Mouse (Mus musculus): Measurements from ENCODE around the gene Krtap12-1.
A peak's percentile ranks its signal among the peaks of the same experiment; 100 is the strongest.
"Not testable (repeated sequence)": the region's sequence is repeated elsewhere in the genome, so short reads cannot be mapped to it uniquely, and the experiment has no call there.

Gene Krtap12-1

DNA sequence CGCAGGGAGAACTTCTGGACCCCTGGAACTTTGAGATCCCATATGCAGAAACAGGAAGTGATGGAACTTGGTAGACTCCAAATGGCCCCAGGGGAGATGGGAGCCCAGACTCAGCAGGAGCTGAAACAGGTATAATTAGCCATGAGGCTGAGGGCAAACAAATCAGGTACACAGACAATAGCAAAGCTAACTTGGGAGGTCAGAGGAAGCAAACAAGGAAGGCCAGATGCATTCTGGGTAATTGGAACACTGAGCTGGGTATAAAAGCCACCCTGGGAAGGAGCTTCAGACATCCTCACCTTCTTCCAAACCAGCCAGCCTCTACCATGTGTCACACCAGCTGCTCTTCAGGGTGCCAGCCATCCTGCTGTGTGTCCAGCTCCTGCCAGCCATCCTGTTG is at the start of gene Krtap12-1:
Gene Krtap12-1, plus strand, starts transcription at position 301 of the 400 bp plus-strand sequence.
- not testable (repeated sequence) for DNase-seq

- DNase-seq, result no peak
These were observed 49.7 kb upstream of the Krtap12-1 start for GRCm38 (mm10) chr10:77670710-77671109.

- no peak for DNase-seq
These were observed 48.9 kb upstream of the Krtap12-1 start for GRCm38 (mm10) chr10:77671519-77671918.

GRCm38 (mm10) chr10:77673765-77674164 is 46.6 kb upstream of the Krtap12-1 start:
- peak; percentile 57 for DNase-seq

DNA sequence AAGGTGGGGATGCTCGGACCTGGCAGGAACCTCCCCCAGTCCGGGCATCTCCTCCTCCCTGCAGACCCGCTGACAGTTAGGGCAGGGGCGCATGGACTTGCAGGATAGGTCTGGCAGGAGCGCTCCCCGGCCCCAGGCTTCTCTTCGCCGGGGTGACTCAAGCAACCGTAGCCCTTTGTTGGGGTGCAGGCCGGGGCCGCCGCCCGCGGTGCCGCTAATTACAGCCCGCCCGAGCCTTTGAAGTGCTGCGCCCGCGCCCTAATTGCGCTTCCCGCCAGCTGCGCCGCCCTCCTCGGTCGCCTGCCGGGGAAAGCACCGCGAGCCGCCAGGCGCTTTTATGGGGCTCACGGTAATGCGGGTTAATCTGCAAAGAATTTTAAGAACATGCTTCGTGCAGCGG is 42.8 kb upstream of the Krtap12-1 start:
- peak; percentile 58 for DNase-seq

DNA sequence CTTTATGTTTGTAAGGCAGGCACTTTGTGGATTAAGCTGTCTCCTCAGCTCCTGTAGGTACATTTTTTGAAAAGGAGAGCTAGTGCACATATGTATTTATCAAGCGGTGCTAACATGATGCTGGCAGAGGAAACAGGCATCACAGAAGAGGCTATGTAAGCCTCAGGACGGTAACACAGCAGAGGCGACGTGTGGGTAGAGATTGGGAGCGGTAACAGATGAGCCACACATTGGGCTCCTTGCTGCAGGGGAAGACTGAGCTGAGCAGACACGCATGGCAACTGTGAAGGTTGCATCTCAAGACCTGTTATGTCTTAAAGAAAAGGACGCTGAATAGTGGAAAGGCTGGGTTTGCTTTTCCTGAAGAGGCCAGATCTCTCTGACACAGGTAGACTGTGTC is 37.4 kb upstream of the Krtap12-1 start:
- no peak for DNase-seq

- no peak for DNase-seq
These were observed 36.2 kb upstream of the Krtap12-1 start for GRCm38 (mm10) chr10:77684181-77684580.

- no peak for DNase-seq
These were observed 34.3 kb upstream of the Krtap12-1 start, which contains the start of gene Tspear for GRCm38 (mm10) chr10:77685895-77686664. Gene Tspear, plus strand, starts transcription at chr10:77686569.

DNA sequence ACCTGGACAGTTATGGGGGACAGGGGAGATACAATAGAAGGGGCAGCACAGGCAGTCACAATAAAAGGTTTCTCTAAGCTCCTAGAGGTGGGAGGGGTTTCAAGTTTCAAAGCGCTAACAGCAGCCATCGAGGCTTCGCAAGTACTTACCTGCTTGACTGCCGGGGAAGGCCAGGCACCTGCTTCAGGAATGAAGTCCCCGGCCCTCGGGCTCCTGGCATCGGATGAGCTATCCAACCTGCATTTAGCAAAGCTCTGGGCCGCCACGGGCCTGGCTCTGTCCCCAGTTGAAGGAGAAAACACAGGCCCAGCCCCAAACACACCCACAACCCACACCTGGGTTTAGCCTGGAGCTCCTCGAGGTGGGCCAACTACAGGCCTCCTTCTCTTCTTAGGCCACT is 33.4 kb upstream of the Krtap12-1 start:
- DNase-seq, result no peak

DNA sequence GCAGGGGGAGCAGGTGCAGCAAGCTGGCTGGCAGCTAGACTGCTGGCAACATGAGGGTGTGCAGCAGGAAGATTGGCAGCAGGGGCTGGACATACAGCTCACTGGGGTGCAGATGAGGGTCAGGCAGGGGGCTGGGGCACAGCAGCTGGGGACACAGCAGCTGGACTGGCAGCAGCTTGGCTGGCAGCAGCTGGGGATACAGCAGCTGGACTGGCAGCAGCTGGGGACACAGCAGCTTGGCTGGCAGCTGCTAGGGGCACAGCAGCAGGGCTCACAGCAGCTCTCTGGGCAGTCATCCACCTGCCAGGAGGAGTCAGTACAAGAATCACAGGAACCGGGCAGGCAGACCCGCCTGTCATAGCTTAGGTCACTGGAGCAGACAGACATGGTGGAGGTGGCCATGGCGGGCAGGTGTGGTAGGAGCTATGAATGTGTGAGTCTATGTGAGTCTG is 30.0 kb upstream of the Krtap12-1 start, which contains the start of gene Gm19402:
Gene Gm19402, minus strand, starts transcription at position 402 of the 452 bp plus-strand sequence.
- DNase-seq, result not testable (repeated sequence)

DNA sequence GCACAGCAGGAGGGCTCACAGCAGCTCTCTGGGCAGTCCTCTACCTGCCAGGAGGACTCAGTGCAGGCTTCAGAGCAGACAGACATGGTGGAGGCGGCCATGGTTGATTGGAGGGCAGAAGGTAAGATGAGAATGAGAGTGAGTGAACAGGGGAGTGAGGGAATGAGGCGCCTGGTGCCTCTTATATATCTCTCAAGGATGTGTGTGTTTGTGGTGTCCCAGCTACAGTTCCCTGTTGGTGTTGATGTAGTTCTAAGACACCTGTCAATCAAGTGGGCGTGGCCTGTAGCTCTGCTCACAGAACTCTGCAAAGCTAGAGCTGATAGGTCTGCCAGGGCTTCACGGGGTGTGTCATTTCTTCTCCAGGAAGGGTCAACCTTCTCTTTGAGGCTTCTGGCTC is 23.3 kb upstream of the Krtap12-1 start, which contains the start of gene Gm9508:
Gene Gm9508, minus strand, starts transcription at position 101 of the 400 bp plus-strand sequence.
- no peak for DNase-seq

DNA sequence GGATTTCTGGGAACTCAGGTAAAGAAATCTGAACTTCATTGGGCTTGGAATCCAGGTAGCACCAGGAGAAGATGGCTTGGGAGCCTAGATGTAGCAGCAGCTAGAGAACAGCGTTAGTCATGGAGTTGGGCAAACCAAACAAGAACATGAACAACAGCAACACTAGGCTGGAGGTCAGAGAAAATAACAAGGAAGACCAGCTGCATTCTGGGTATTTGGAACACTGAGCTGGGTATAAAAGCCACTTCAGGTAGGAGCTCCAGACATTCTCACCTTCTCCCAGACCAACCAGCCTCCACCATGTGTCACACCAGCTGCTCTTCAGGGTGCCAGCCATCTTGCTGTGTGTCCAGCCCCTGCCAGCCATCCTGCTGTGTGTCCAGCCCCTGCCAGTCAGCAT is 14.1 kb upstream of the Krtap12-1 start, which contains the start of gene Gm10272:
Gene Gm10272, plus strand, starts transcription at position 301 of the 400 bp plus-strand sequence.
- DNase-seq, result no peak

- DNase-seq, result no peak
These were observed 10.6 kb upstream of the Krtap12-1 start for GRCm38 (mm10) chr10:77709831-77710230.

DNA sequence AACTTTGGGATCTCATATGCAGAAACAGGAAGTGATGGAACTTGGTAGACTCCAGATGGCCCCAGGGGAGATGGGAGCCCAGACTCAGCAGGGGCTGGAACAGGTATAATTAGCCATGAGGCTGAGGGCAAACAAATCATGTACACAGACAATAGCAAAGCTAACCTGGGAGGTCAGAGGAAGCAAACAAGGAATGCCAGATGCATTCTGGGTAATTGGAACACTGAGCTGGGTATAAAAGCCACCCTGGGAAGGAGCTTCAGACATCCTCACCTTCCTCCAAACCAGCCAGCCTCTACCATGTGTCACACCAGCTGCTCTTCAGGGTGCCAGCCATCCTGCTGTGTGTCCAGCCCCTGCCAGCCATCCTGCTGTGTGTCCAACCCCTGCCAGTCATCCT is 9.2 kb upstream of the Krtap12-1 start, which contains the start of gene Gm10024:
Gene Gm10024, plus strand, starts transcription at position 301 of the 400 bp plus-strand sequence.
- not testable (repeated sequence) for DNase-seq

DNA sequence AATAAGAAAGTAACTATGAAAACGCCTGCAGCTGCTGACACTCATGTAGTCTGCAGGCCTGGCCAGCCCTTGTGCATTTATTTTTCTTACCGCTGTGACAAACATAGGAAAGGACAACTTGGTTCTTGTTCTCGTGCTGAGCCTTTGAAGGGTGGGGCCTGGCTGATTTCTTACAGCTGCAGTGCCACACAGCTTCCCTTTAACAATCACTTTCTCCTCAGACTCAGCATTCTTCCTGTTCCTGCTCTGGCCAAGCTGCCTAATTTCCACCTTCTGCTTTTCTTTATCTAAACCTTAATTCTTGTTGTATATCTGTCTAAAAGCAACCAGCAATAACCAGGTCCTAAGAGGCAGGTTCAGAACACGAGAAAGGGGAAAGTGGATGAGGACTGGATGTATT is 6.7 kb upstream of the Krtap12-1 start:
- DNase-seq, result no peak

DNA sequence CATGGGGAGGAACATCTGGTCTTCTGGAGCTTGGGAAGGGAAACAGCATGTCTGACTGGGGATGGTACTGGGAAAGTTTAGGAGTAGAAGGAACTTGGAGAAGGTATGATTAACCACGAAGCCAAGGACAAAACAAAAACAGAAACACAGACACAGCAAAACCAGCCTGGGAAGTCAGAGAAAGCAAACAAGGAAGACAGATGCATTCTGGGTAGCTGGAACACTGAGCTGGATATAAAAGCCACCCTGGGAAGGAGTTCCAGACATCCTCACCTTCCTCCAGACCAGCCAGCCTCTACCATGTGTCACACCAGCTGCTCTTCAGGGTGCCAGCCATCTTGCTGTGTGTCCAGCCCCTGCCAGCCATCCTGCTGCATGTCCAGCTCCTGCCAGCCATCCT is 4.9 kb upstream of the Krtap12-1 start, which contains the start of gene Gm10142:
Gene Gm10142, plus strand, starts transcription at position 301 of the 400 bp plus-strand sequence.
- no peak for DNase-seq

GRCm38 (mm10) chr10:77724855-77725254 is 4.5 kb downstream of the Krtap12-1 start:
- peak; percentile 15 for DNase-seq

GRCm38 (mm10) chr10:77726186-77726585 is 5.8 kb downstream of the Krtap12-1 start, which contains the start of gene Gm10100:
Gene Gm10100, plus strand, starts transcription at chr10:77726486.
- no peak for DNase-seq

GRCm38 (mm10) chr10:77728280-77728679 is 7.9 kb downstream of the Krtap12-1 start:
- no peak for DNase-seq

- DNase-seq, result peak; percentile 55
These were observed 8.8 kb downstream of the Krtap12-1 start for GRCm38 (mm10) chr10:77729241-77729640.

DNA sequence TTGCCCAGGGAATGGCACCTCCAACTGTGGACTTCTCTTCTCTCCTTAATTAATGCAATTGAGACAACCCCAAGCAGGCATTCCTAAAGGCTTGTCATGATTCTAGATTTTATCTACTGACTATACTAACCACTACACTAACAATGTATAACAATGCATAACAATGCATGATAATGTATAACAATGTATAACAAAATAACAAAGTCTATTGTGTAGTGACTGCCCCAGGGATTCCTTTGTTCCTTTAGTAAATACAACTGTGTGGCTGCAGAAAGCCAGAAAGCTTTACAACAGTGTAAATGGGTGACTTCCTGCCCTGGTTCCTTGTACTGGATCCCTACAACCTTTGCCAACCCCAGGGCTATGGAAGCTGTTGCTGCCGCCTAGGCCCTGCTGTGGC is 15.5 kb downstream of the Krtap12-1 start:
- DNase-seq, result no peak

DNA sequence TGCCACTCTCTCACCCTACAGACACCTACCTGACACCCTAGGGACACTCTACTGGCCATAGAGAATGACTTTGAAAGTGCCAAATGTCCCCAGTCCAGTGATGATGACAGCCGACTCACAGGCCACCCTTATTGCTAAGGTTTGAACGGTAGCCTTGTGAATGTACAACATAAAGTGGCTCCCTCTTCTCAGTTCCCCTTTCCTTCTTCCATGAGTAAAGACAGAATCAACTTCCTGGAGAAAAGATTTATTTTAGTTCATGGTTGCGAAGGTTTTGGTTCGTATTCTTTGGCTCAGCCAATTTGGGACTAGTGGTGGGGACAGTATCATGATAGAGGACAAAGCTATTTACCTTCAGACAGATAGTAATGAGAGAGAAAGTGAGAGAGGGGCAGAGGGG is 18.5 kb downstream of the Krtap12-1 start:
- DNase-seq, result no peak

- DNase-seq, result not testable (repeated sequence)
These were observed 21.7 kb downstream of the Krtap12-1 start, which contains the start of gene Gm18596 for GRCm38 (mm10) chr10:77741924-77742688. Gene Gm18596, minus strand, starts transcription at chr10:77742638.

All from thymus, postnatal 4 days (tissue).